Mouse (Mus musculus): ENCODE measurements around the gene Kif2a.

- TF ChIP-seq CTCF (IDR thresholded peaks at IDR 0.05; ENCODE audit: extremely low read depth, insufficient read depth, low read length) (no peak), POLR2A (IDR thresholded peaks at IDR 0.05; ENCODE audit: extremely low read depth, insufficient read depth, low read length) (no peak)
These were observed 16.4 kb upstream of the Kif2a start for GRCm38 (mm10) chr13:107038346-107038745.

All from cortical plate, adult 2 months (tissue).